Mouse (Mus musculus) c-Kit-negative CD71-positive TER-119-positive erythroid progenitor cells, embryonic 14.5 days (primary cell): ENCODE data around the gene Ppp1ca.

Source experiments
- DNase-seq: peaks from one replicate; pipeline ENCODE4 v3.0.0-alpha.2; 2013; ENCODE audit warnings: low read depth, low spot score

Gene Ppp1ca

GRCm38 (mm10) chr19:4184976-4185975, 6.6 kb upstream of the Ppp1ca start:
- no peak for DNase-seq

DNA sequence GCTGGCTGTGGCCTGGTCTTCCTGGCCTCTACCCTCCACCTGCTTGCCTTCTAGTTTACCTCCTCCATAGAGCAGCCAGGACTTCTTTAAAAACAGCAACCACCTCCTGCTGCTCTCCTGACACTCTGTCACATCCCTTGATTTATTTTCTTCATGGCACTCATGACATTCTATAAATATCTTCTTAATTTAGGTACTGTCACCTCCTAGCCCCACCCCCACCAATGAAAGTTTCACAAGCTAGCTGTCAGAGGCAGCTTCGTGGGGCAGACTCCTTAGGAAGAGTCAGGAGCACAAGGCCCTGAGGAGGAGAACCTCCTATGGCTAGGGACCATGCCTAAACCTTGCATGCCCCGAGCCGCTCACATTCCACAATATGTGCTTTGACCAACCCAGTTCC, 4.6 kb upstream of the Ppp1ca start:
- DNase-seq = no peak

GRCm38 (mm10) chr19:4189051-4189620, 2.7 kb upstream of the Ppp1ca start:
- no peak for DNase-seq

- DNase-seq = no peak
These were observed 982 bp upstream of the Ppp1ca start, which contains the start of gene Tbc1d10c for GRCm38 (mm10) chr19:4190831-4191334. Tbc1d10c (minus strand) TSS chr19:4191284.

GRCm38 (mm10) chr19:4192251-4192985, 553 bp downstream of the Ppp1ca start:
- DNase-seq = no peak

GRCm38 (mm10) chr19:4193129-4193528, 1.3 kb downstream of the Ppp1ca start:
- DNase-seq = no peak

GRCm38 (mm10) chr19:4194021-4194724, 2.3 kb downstream of the Ppp1ca start:
- no peak for DNase-seq

DNA sequence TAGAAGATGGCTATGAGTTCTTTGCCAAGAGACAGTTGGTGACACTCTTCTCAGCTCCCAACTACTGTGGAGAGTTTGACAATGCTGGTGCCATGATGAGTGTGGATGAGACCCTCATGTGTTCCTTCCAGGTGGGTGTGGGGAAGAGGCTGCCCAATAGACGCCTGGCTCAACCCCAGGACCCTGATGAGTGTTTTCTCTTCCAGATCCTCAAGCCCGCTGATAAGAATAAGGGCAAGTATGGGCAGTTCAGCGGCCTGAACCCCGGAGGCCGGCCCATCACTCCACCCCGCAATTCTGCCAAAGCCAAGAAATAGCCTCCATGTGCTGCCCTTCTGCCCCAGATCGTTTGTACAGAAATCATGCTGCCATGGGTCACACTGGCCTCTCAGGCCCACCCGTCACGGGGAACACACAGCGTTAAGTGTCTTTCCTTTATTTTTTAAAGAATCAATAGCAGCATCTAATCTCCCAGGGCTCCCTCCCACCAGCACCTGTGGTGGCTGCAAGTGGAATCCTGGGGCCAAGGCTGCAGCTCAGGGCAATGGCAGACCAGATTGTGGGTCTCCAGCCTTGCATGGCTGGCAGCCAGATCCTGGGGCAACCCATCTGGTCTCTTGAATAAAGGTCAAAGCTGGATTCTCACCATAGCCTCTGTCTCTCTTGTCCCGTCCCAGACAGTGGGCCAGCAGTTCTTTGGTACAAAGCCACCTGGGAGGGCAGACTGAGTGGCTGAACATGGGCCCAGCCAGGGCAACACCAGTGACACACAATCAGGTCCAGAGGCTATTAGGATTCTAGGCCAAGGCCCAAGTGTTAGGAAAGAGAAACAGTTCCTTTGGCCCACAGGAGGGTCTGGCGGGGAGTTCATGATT, 3.1 kb downstream of the Ppp1ca start:
- no peak for DNase-seq

GRCm38 (mm10) chr19:4196048-4196447, 4.2 kb downstream of the Ppp1ca start:
- DNase-seq = no peak

- DNase-seq = no peak
These were observed 4.7 kb downstream of the Ppp1ca start for GRCm38 (mm10) chr19:4196548-4196947.

DNA sequence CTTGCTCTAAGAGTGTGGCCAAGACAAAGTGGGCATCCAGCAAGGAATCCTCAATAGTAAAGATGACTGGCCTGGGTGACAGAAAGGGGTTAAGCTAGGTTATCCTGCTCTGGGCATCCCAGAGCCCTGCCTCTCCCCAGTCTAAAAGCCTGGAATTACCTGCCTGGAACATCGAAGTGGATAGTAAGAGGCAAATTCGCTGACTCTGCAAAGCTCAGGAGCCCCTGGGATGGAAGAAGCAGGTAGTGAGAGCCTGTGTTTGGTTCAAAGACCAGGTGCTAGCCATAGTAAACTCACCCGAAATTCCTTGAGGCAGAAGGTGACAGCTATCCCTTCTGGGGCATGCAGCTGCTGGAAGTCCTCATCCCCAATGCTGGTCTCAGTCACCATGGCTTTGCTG, 5.3 kb downstream of the Ppp1ca start:
- DNase-seq = no peak

DNA sequence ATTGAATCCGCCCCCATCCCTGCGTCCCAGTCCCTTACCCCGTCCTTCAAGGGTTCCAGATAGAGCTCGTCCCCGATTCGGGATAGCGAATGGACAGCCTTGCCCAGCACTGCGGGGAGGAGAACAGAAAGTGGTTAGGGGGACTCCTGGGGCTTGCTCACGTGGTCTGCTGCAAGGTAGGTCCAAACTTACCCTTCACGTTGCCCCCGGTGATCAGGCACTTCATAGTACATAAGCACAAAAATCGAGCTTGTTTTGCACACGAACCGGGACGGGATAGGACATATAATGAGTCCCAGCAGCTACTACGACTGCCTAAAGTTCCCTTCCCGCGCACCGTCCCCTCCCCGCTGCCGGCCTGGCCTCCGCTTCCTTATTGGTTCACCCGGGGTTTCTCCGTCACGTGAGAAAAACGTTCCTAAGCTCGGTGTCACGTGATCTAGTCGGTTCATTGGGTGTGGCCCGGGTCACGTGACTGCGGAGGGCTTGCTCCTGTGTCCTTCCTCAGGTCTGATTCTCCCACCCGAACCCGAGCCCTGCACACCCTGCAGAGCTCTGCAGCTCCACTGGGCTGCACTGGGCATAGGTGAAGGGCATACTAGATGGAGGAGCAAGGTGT, 9.5 kb downstream of the Ppp1ca start, which contains the start of gene Rad9a:
Gene Rad9a, minus strand, starts transcription at position 372 of the 619 bp plus-strand sequence.
- peak; percentile 97 for DNase-seq

- DNase-seq = no peak
These were observed 10.3 kb downstream of the Ppp1ca start for GRCm38 (mm10) chr19:4202149-4202548.

- DNase-seq = no peak
These were observed 11.3 kb downstream of the Ppp1ca start for GRCm38 (mm10) chr19:4203148-4203547.

DNA sequence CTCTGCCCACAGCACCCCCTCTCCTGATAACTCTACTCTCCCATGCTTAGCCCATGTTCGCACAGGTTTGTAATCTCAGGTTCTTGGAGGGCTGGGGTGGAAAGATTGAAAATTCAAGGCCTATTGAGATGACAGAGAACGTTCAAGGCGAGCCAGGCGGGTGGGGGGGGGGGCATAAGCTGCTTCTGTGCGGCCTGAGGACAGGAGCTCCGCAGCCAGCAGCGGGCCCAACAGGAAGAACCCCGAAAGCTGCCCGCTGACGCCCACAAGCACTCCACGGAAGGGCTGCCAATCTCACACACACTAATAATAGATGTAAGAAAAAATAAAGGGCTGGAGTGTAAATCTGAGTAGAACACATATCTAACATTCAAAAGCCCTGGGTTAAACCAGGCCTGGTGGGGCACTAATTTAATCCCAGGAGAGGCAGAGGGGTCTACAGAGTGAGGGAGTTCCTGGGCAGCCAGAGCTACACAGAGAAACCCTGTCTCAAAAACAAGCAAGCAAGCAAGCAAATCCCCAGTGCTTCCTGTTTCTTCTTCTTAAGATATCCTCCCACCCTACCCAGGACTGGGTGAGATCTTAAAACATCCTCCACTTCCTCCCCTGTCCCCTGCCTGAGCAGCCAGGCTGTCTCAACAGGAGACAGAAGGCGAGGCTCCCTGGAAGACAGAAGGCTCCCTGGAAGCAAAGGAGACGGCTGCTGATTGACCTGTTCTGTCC, 11.9 kb downstream of the Ppp1ca start:
- DNase-seq = no peak

DNA sequence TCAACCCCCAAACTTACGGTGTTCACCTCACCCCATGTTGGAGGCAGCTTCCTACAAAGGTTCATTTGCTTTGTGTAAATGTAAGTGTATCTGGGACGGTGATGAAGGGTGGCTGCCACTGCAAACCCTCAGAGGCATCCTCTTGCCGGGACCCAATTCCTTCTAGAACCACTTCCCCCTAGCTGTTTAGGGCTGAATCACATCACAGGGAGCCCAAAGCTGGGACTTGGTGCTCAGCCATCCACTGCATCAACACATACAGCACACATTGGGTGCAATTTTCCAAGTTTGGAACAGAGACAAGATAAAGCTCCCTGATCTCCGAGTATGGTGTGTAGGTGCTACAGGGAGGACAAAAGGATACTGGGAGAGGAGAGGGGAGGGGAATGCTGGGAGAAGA, 13.0 kb downstream of the Ppp1ca start:
- no peak for DNase-seq

DNA sequence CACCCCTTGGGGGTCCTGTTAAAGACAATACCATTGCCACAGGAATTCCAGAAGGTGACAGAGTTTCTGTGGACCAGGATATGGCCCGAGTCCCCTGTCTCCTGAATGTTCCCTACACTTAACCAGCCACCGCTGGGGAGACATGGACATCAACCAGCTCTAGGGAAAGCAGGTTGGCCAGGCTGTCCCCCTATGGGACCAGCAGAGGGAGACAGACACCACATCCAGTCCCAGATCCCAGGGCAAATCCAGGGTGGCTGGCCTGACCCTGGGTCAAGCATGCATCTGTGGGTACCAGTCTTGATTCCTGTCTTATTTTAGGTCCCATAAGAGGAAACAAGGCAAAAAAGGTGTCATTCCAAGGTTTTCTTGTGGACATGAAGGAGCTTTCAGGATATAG, 15.1 kb downstream of the Ppp1ca start:
- DNase-seq = no peak

DNA sequence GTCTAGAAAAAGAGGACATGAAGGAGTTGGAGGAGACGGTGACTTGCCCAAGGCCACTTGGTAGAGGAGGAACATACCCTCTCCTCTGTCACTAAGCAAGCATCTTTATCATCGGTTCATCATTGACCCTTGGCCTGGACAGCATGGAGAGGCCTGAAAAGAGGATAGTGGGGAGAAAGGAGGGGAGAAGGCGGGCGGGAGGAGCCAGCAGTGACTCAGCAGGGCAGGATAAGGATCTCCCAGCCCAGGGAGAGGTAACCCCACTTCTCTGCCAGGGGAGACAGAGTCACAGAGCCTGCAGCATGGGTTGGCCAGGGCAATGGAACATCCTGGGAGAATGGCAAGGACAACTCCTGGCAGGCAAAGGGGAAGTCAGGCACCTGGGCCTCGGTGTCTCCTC, 16.7 kb downstream of the Ppp1ca start:
- no peak for DNase-seq
